Mouse (Mus musculus) midbrain, embryonic 10.5 days (tissue): Measurements from ENCODE around the gene Cygb. TPM values are rescaled to one million over a fixed set of nuclear protein-coding genes. Genes with fewer than 3 reads are reported as not detected.

Experiments used
- DNase-seq: peaks from one replicate; pipeline ENCODE4 v3.0.0-alpha.2; 2017; ENCODE audit warnings: low spot score
- H3K27ac ChIP-seq: fragments of 300-500 bp; sonication (generic); replicated peaks from 2 replicates; pipeline ENCODE4 v1.5.1; 2016; ENCODE audit warnings: mild to moderate bottlenecking
- H3K27me3 ChIP-seq: fragments of 300-500 bp; sonication (generic); 2 replicates; pipeline ENCODE4 v1.6.1; 2016; ENCODE audit warnings: low read depth, mild to moderate bottlenecking; ENCODE audit not compliant: poor library complexity, severe bottlenecking
- H3K36me3 ChIP-seq: fragments of 300-500 bp; sonication (generic); 2 replicates; pipeline ENCODE4 v1.6.1; 2016; ENCODE audit warnings: mild to moderate bottlenecking, moderate library complexity
- H3K4me1 ChIP-seq: fragments of 300-500 bp; sonication (generic); 2 replicates; pipeline ENCODE4 v1.6.1; 2016
- H3K4me3 ChIP-seq: fragments of 300-500 bp; sonication (generic); 2 replicates; pipeline ENCODE4 v1.5.1; 2016; ENCODE audit warnings: mild to moderate bottlenecking, moderate library complexity
- H3K9me3 ChIP-seq: fragments of 300-500 bp; sonication (generic); replicated peaks from 2 replicates; pipeline ENCODE4 v1.6.1; 2016; ENCODE audit warnings: mild to moderate bottlenecking
- WGBS: fragments of 180-500 bp; shearing (Covaris S2); methylation state at CpG from one replicate; pipeline ENCODE4 v1.1.7; 2016; 5-methylcytosine and 5-hydroxymethylcytosine counted together
- polyA plus RNA-seq: library from polyadenylated mRNA; unstranded; fragments of >200 nt; fragmentation: Nextera tagmentation; extraction: Ambion mirVana; gene quantifications from 2 replicates; pipeline ENCODE4 v1.2.1, GENCODE M21; 2016

The Cygb gene
- 2.5 and 2.8 TPM in 2 replicates for polyA plus RNA-seq

GRCm38 (mm10) chr11:116654255-116654821 is at the start of gene Cygb:
Gene Cygb, minus strand, starts transcription at chr11:116654313.
- DNase-seq = peak; percentile 60
- Histone ChIP-seq H3K4me1 (peaks cover 54% of the 10 kb centered on the region), H3K9me3 (no peaks in the 10 kb centered on the region), H3K36me3 (no peaks in the 10 kb centered on the region), H3K27ac (peak within 1 kb of the TSS; percentile 59), H3K27me3 (peaks cover 80% of the 10 kb centered on the region), H3K4me3 (peak within 1 kb of the TSS; percentile 69)
- WGBS = 5% methylated on average over 28 of the region's 28 CpGs

- Histone ChIP-seq H3K27me3 (peaks cover 19% of the 10 kb centered on the region), H3K36me3 (no peaks in the 10 kb centered on the region), H3K4me1 (no peaks in the 10 kb centered on the region), H3K9me3 (no peaks in the 10 kb centered on the region), H3K4me3 (no peak overlapping the region), H3K27ac (no peak overlapping the region)
- no peak for DNase-seq
- WGBS = 46% methylated on average over 5 of the region's 5 CpGs
Observed at GRCm38 (mm10) chr11:116701377-116701841, 47.3 kb upstream of the Cygb start.

GRCm38 (mm10) chr11:116697521-116697920 is 43.4 kb upstream of the Cygb start:
- no peaks in the 10 kb centered on the region for H3K36me3 ChIP-seq
- no peak overlapping the region for H3K27ac ChIP-seq
- H3K4me1 ChIP-seq = peaks cover 20% of the 10 kb centered on the region
- peaks cover 58% of the 10 kb centered on the region for H3K27me3 ChIP-seq
- no peak for DNase-seq
- WGBS = 74% methylated on average over 9 of the region's 9 CpGs
- no peaks in the 10 kb centered on the region for H3K9me3 ChIP-seq
- no peak overlapping the region for H3K4me3 ChIP-seq

GRCm38 (mm10) chr11:116696426-116696825 is 42.3 kb upstream of the Cygb start:
- no peak for DNase-seq
- WGBS = 91% methylated on average over 4 of the region's 4 CpGs
- Histone ChIP-seq H3K9me3 (no peaks in the 10 kb centered on the region), H3K36me3 (no peaks in the 10 kb centered on the region), H3K27ac (no peak overlapping the region), H3K4me1 (peaks cover 21% of the 10 kb centered on the region), H3K27me3 (peaks cover 62% of the 10 kb centered on the region), H3K4me3 (no peak overlapping the region)

GRCm38 (mm10) chr11:116695194-116695880 is 41.2 kb upstream of the Cygb start:
- H3K36me3 ChIP-seq = no peaks in the 10 kb centered on the region
- no peak for DNase-seq
- no peaks in the 10 kb centered on the region for H3K9me3 ChIP-seq
- H3K4me1 ChIP-seq = peaks cover 28% of the 10 kb centered on the region
- H3K4me3 ChIP-seq = no peak overlapping the region; the same call in 1 of the 2 replicates
- H3K27me3 ChIP-seq = peaks cover 62% of the 10 kb centered on the region
- no peak overlapping the region for H3K27ac ChIP-seq
- 25% methylated on average over 23 of the region's 23 CpGs for WGBS

- no peaks in the 10 kb centered on the region for H3K9me3 ChIP-seq
- DNase-seq = peak; percentile 51
- peak overlapping the region; percentile 55 for H3K4me3 ChIP-seq
- H3K27ac ChIP-seq = peak overlapping the region; percentile 64
- peaks cover 62% of the 10 kb centered on the region for H3K27me3 ChIP-seq
- peaks cover 28% of the 10 kb centered on the region for H3K4me1 ChIP-seq
- H3K36me3 ChIP-seq = no peaks in the 10 kb centered on the region
- WGBS = 1% methylated on average over 73 of the region's 73 CpGs
Observed at GRCm38 (mm10) chr11:116694250-116695193, 40.4 kb upstream of the Cygb start.

- Histone ChIP-seq H3K4me3 (peak overlapping the region; percentile 55), H3K27ac (no peak overlapping the region; the same call in 1 of the 2 replicates), H3K9me3 (no peaks in the 10 kb centered on the region), H3K27me3 (peaks cover 62% of the 10 kb centered on the region), H3K4me1 (peaks cover 28% of the 10 kb centered on the region), H3K36me3 (no peaks in the 10 kb centered on the region)
- DNase-seq = no peak
- 35% methylated on average over 4 of the region's 4 CpGs for WGBS
Observed at GRCm38 (mm10) chr11:116693899-116694249, 39.8 kb upstream of the Cygb start.

- DNase-seq = no peak
- H3K4me1 ChIP-seq = peaks cover 28% of the 10 kb centered on the region
- 42% methylated on average over 18 of the region's 18 CpGs for WGBS
Observed at GRCm38 (mm10) chr11:116690701-116691575, 36.8 kb upstream of the Cygb start.

GRCm38 (mm10) chr11:116689622-116690021 is 35.5 kb upstream of the Cygb start:
- DNase-seq = no peak
- WGBS = 96% methylated on average over 10 of the region's 10 CpGs
- Histone ChIP-seq H3K4me3 (no peak overlapping the region), H3K27ac (no peak overlapping the region), H3K36me3 (peaks cover 13% of the 10 kb centered on the region), H3K9me3 (no peaks in the 10 kb centered on the region), H3K27me3 (peaks cover 25% of the 10 kb centered on the region), H3K4me1 (peaks cover 23% of the 10 kb centered on the region)

More at GRCm38 (mm10) chr11:116690701-116691575, 36.8 kb upstream of the Cygb start:
- Histone ChIP-seq H3K27me3 (peaks cover 38% of the 10 kb centered on the region), H3K36me3 (peaks cover 2% of the 10 kb centered on the region), H3K4me3 (no peak overlapping the region), H3K27ac (0 out of 2 replicates have a peak overlapping the region, but pooled peaks have one; percentile 35), H3K9me3 (no peaks in the 10 kb centered on the region)

GRCm38 (mm10) chr11:116687897-116688296 is 33.8 kb upstream of the Cygb start:
- H3K4me1 ChIP-seq = peaks cover 12% of the 10 kb centered on the region
- peaks cover 25% of the 10 kb centered on the region for H3K36me3 ChIP-seq
- no peak overlapping the region for H3K27ac ChIP-seq
- DNase-seq = no peak
- no peak overlapping the region for H3K4me3 ChIP-seq
- no peaks in the 10 kb centered on the region for H3K9me3 ChIP-seq
- peaks cover 8% of the 10 kb centered on the region for H3K27me3 ChIP-seq
- 80% methylated on average over 8 of the region's 8 CpGs for WGBS

- 86% methylated on average over 9 of the region's 9 CpGs for WGBS
- no peaks in the 10 kb centered on the region for H3K9me3 ChIP-seq
- H3K36me3 ChIP-seq = peaks cover 47% of the 10 kb centered on the region
- no peaks in the 10 kb centered on the region for H3K27me3 ChIP-seq
- H3K27ac ChIP-seq = no peak overlapping the region
- H3K4me3 ChIP-seq = no peak overlapping the region
- H3K4me1 ChIP-seq = peaks cover 4% of the 10 kb centered on the region
- DNase-seq = no peak
Observed at GRCm38 (mm10) chr11:116685729-116686128, 31.6 kb upstream of the Cygb start.

GRCm38 (mm10) chr11:116683777-116684176 is 29.7 kb upstream of the Cygb start:
- DNase-seq = no peak
- peaks cover 9% of the 10 kb centered on the region; the same call in 1 of the 2 replicates for H3K4me1 ChIP-seq
- H3K9me3 ChIP-seq = no peaks in the 10 kb centered on the region
- H3K27ac ChIP-seq = no peak overlapping the region
- no peak overlapping the region for H3K4me3 ChIP-seq
- peaks cover 65% of the 10 kb centered on the region for H3K36me3 ChIP-seq
- 89% methylated on average over 4 of the region's 4 CpGs for WGBS
- no peaks in the 10 kb centered on the region for H3K27me3 ChIP-seq
